Mouse (Mus musculus): Measurements from ENCODE around the gene Pi16.
"Not testable (repeated sequence)": the region's sequence is repeated elsewhere in the genome, so short reads cannot be mapped to it uniquely, and the experiment has no call there.

Gene Pi16

GRCm38 (mm10) chr17:29317380-29317779, at the start of gene Pi16:
Gene Pi16, plus strand, starts transcription at chr17:29317680.
- DNase-seq, result not testable (repeated sequence)

DNA sequence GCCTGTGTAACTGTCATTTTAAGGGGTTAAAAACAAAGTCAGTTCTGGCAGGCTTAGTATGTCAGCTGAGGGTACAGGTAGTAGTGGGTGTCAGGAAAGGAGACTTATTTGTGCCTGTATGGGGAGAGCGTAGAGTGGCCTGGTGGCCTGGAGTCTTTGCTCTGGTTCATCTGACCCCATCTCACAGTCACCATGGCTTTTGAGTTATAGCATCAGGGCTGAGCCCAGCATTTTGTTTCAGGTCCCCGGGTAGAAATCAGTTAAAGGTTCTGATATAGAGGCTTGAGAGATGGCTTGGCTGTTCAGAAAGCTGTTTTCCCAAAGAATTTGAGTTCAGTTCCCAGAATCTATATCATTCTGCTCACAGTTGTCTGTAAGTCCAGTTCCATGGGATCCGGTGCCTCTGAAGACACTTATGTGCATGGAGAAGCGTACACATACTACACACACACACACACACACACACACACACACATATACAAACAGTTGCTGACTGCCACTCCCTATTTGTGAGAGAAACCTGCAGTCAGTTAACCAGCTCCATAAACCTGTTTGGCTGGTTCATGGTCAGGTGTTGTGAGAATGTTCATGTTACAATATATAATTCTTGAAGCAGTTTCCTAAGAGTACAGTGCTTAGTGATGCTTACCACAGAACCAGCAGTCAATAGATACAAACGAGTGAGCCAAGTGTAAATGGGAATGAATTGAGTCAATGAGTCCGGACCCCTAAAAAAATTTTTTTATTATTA, 49.4 kb upstream of the Pi16 start:
- DNase-seq, result peak in 1 of 2 experiments; percentile 43

GRCm38 (mm10) chr17:29268682-29269348, 48.7 kb upstream of the Pi16 start, which contains the start of gene BC004004:
Gene BC004004, plus strand, starts transcription at chr17:29268788.
- DNase-seq, result peak; percentile 96

DNA sequence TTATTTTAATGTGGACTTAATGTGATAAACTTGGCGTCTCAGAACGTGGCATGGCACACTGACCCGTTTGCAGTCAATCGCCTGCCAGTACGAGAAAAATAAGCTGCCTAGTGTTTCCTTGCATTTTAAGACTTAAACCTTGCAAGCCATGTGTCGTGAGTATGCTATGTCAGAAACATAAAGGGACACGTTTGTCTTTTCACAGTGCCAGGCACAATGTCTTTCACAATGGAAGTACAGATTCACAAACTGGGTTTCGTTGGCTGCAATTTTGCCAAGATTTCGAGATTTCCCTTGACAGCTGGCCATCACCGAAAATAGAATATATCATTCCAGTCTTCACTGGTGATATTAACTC, 48.2 kb upstream of the Pi16 start:
- no peak for DNase-seq

GRCm38 (mm10) chr17:29270148-29270698, 47.3 kb upstream of the Pi16 start:
- DNase-seq, result no peak

GRCm38 (mm10) chr17:29273156-29273555, 44.3 kb upstream of the Pi16 start:
- DNase-seq, result no peak

GRCm38 (mm10) chr17:29273889-29274288, 43.6 kb upstream of the Pi16 start:
- peak; percentile 94 to 95 for DNase-seq

DNA sequence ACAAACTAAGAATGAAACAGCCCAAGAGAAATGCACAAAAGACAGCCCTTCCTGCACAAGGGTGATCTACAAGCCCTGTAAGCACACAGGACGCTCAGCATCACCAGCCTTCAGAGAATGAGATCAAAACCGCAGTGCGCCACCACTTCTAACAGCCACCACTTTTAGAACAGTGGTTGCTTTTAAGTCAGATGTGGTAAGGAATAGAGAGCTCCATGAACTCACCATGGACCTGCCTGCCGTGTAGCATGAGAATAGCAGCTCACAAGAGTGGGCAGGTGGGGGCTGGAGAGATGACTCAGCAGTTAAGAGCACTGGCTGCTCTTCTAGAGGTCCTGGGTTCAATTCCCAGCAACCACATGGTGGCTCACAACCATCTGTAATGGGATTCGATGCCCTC, 37.1 kb upstream of the Pi16 start:
- no peak for DNase-seq

DNA sequence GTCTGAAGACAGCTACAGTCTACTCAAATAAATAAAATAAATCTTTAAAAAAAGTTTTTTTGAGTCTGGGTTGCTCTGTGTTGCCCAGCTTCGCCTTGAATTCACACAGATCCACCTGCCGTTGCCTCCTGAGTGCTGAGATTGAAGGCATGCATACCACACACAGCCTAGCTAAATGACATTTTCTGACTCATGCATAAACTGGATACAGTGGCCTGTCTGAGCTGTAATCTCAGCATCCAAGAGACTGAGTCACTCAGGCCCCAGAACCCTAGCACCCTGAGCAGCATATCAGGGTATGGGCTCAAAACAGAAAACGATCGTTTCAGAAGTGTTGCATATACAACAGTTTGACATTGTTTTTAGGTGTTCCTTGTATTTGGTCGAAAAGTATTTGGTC, 35.9 kb upstream of the Pi16 start:
- DNase-seq, result no peak

GRCm38 (mm10) chr17:29282216-29282952, 35.1 kb upstream of the Pi16 start:
- DNase-seq, result no peak

DNA sequence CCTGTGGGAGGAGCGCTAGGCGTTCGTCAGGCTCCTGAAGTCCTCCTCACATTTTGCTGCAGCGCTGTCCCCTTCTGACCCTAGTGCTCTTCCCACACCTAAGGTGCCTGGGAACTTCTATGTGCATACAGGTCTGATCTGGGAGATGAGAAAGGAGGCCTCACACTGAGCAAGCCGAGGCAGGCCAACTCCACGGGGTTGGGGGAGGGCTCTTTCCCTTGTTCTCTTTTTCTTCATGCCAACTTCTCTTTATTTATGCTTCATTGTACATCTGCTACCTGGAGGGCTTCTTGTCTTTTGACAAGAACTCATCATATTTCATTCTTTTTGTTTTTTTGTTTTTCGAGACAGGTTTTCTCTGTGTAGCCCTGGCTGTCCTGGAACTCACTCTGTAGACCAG, 25.7 kb upstream of the Pi16 start:
- DNase-seq, result no peak

DNA sequence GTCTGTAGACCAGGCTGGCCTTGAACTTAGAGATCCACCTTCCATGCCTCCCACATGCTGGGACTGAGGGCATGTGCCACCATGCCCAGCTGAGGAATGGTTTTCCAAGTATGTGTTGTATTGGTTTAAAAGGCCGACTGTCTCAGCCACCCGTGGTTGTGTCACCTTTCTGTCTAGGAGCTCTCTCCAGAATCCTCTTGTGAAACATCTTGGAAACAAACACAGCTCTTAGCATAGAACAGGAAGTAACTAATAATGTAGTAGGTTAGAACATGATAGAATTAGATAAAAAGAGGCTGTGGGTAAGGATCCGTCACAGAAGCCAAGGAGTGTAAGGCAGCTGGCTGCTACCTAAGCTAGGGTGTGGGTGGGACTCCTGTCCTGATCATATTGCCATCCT, 24.5 kb upstream of the Pi16 start:
- no peak for DNase-seq

- DNase-seq, result peak; percentile 50 to 69
These were observed 23.5 kb upstream of the Pi16 start for GRCm38 (mm10) chr17:29293807-29294605.

DNA sequence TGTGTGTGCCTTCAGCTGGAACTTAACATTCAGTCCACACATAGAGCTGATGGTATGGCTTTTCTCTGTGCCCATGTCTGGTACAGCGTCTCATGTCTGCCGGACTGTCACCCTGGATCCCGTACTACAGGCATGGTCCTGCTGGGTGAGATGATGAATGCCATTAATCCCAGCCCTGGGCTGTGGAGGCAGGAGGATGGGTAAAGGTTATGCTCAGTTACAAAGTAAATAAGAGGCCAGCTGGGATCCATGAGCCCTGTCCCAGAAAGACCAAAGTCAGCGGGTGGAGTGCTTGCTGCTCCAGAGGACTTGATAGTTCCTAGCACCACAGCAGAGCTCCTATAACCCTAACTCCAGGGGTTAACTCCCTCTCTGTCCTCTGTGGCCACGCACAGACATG, 21.6 kb upstream of the Pi16 start:
- no peak for DNase-seq

GRCm38 (mm10) chr17:29297321-29297720, 20.2 kb upstream of the Pi16 start:
- no peak for DNase-seq

DNA sequence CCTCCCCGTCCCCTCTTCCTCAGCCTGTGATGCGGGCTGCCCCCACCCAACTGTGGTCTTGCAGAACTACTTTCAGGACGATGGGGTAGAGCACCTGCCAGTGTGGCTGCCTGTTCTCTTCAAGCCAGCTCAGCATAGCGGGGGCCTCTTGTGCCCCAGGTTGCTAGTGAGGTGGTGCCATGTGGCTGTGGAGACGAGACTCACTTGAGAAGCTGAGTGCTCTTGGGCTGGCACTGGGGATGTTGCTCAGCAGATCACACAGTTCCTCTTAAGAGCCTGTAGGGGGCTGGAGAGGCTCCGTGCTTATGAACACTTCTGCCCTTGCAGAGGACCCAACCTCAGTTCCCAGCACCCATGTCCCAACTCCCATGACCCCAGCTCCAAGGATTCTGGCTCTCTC, 19.7 kb upstream of the Pi16 start:
- DNase-seq, result no peak

GRCm38 (mm10) chr17:29299282-29299681, 18.2 kb upstream of the Pi16 start:
- DNase-seq, result no peak

DNA sequence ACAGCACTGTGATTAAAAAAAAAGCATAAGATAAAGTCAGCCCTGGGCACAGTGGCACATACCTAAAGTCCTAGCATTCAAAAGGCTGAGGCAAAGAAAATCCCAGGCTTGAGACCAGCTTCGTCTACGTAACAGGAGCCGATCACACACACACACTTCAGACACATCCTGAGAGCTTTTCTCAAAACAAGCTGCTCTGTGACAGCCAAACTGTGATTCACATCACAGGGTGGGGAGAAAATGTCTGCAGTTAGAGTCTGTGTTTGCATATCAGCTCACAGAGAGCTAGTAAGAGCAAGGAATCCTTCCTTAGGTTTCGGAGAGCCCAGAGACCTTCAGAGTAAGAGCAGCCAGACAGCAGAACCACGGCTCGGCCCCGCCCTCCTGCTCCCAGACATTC, 16.6 kb upstream of the Pi16 start:
- DNase-seq, result no peak

GRCm38 (mm10) chr17:29301421-29301820, 16.1 kb upstream of the Pi16 start:
- no peak for DNase-seq

GRCm38 (mm10) chr17:29302149-29302548, 15.3 kb upstream of the Pi16 start:
- no peak for DNase-seq

DNA sequence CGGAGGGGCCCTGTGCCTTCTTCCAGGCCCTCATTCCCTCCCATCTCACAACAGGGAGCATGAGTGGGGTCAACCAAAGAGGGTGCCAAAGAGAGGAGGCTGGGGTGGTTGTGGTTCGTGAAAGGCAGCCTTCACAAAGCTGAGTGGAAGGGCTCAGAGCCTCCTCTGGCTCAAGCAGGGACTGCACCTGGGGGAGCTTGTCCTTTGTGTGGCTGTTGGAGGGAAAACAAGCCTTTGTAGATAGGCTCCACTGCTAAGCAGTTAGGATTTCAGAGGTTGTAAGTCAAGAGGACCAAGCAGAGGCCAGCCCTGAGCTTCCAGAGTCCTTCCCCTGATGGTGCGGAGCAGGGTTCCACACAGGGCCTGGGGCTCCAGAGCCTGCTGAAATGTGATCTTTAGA, 14.4 kb upstream of the Pi16 start:
- no peak for DNase-seq

DNA sequence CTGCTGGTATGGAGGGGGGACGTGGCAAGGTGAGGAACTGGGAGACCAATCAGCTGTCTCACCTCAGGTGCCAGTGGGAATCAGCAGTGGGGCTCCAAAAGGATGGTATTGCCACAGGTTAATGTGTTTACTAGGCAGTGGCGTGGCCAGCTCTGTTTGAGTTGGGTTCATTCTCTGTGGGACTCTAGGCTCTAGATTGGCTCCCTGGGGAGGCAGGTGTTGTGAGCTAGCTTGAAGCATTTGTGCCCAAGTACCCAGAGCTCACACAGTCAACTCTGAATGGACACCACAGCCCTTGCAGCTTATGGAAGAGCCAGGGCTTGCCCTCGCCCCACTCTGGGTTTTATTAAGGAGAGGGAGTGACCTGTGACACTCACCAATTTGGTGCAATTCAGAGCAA, 13.6 kb upstream of the Pi16 start:
- DNase-seq, result no peak

Measured in kidney, adult 8-10 months (tissue).